Mouse (Mus musculus) large intestine, adult 2 months (tissue): ENCODE measurements around the gene Ncoa4. TPM values are rescaled to one million over a fixed set of nuclear protein-coding genes. Genes with fewer than 3 reads are reported as not detected.
"Not testable (repeated sequence)": the region's sequence is repeated elsewhere in the genome, so short reads cannot be mapped to it uniquely, and the experiment has no call there.

Experiments used
- DNase-seq: peaks from one replicate; pipeline ENCODE4 v3.0.0-alpha.2; 2012; ENCODE audit warnings: low read depth, low spot score
- WGBS: fragments of 180-500 bp; shearing (Covaris S2); methylation state at CpG from one replicate; pipeline ENCODE4 v1.1.7; 2018; 5-methylcytosine and 5-hydroxymethylcytosine counted together
- polyA plus RNA-seq: library from polyadenylated mRNA; depleted of rRNA; stranded (reverse); fragments of >200 nt; gene quantifications from 2 replicates; pipeline ENCODE4 v1.2.3, GENCODE M21; 2012

Gene Ncoa4
- polyA plus RNA-seq, 1 experiment, result 23.0 TPM

DNA sequence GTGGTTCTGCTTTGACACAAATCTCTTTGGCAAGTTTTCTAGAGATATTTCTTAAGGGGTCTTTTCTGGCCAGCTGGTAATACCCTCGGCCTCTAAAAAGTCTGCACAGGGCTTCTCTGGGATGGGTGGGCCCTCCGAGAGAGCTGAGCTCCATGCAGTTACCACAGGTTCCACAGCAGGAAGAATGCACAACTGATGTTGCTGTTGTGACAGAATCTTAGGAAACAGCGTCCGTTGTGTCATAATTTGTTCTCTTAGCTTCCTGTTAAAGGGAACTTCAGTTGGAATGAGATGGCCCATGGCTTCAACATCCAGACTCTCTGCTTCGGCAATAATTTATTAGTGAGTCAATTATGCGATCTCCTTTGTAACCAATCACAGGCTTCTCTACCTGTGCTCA is 4.9 kb upstream of the Ncoa4 start:
- WGBS, result 83% methylated on average over 6 of the region's 6 CpGs
- no peak for DNase-seq

GRCm38 (mm10) chr14:32159150-32159670 is 455 bp upstream of the Ncoa4 start:
- WGBS, result 9% methylated on average over 4 of the region's 4 CpGs
- no peak for DNase-seq

DNA sequence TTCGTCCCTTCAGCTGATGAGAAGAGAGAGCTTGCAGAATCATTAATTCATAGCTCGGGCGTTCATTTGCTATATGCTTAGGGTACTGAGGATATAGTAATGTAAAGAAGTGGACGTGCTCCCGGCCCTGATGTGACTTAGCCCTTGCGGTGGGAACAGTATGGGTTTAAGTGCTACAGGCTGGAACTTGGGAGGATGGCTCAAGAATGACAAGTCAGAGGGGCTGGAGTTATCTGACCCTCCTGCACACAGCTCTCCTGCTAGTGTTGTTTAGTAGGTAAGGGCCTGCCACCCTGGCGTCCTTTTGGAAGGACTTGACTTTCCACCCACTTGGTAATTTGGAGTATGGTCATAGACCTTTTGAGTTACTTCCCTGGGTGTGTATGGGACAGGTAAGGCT is 898 bp downstream of the Ncoa4 start:
- DNase-seq, result no peak
- 11% methylated on average over 7 of the region's 7 CpGs for WGBS

DNA sequence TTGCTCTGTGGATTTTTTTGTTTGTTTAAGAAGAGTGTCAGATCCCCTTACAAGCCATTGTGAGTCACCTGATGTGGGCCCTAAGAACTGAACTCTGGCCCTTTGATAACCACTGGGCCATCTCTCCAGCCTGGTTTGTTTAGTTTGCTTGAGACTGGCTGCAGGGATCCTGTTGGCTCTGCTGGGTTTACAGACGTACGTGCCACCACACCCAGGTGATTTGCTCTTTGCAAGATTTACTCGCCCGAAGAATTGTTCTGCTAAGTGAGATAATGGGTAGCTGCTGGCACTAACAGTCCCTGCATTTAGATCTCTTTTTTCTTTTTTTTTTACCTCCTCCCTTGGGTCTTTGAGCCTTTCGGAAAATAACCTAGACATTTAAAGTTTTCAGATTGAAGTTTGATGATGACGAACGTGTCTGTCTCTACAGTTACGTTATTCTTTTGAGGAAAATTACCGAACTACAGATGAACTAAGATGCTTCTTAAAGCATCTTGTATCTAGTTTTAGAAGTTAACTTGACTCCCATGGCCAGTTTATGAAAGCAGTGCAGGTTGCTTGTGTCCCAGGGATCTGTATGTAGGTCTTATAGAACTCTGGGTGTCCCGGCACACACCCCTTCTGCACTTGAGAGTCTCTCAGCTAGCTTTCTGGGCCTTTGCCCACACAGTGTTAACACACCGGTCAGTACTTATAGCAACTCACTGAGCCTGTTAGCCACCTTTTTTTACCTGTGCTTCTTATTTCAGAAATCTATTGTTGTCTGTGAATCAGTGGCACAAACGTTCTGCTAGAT is 1.6 kb downstream of the Ncoa4 start:
- DNase-seq, result peak; percentile 85
- WGBS, result 35% methylated on average over 12 of the region's 12 CpGs

DNA sequence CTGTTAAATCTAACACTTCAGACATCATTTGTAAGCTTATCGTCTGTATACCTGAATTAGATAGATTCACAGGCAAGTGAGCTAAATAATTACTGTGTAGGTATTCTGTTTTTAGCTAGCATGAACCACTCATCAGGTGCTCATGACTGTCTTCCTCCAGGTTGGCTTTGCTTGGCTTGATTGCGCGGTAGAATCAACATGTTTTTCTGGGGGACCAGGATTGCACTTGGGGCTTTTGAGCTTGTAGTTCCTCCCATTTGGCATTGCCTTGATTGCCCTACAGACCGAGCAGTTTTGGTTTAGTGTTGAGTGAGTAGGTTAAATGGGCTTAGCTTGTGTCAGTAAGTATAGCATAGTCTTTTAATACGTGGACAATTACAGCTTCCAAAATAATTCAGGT is 2.6 kb downstream of the Ncoa4 start:
- 80% methylated on average over 5 of the region's 5 CpGs for WGBS
- no peak for DNase-seq

GRCm38 (mm10) chr14:32163203-32163888 is 3.7 kb downstream of the Ncoa4 start:
- DNase-seq, result no peak
- 72% methylated on average over 11 of the region's 11 CpGs for WGBS

DNA sequence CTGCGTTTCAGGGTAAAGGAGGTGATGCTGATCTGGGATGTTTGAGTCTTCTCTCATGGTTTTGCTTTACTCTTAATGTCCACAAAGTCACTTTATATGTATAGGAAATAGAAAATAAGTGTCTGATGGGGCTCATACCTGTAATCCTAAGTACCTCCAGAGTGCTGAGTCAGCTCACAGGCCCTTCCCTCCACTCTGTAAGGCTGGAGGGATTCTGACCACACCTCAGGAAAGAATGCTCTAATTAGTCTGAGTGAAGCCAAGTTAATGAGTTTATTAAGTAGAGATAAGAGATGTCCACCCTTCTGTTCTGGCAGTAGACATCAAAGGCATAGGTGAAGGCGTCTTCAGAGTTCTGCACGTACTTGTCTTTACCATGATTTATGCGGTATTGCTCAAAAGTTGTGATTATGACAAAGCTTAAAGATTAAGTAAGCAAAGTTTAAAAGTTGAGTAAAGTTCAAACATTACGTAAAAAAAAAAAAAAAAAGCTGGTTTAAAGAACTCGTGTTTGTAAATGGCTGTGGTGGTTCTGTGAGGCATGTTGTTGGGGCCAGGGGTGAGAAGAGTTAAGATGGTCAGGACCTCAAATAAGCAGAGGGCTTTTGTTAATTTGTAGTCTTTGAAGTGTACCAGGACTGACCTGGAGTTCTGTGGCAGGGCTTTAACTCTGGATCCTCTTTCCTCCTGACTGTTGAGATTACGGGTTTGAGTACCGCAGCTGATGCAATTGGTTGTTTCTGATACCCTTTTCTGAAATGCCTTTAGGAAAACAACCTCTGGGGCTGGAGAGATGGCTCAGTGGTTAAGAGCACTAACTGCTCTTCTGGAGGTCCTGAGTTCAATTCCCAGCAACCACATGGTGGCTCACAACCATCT is 4.7 kb downstream of the Ncoa4 start:
- 58% methylated on average over 8 of the region's 8 CpGs for WGBS
- DNase-seq, result no peak

DNA sequence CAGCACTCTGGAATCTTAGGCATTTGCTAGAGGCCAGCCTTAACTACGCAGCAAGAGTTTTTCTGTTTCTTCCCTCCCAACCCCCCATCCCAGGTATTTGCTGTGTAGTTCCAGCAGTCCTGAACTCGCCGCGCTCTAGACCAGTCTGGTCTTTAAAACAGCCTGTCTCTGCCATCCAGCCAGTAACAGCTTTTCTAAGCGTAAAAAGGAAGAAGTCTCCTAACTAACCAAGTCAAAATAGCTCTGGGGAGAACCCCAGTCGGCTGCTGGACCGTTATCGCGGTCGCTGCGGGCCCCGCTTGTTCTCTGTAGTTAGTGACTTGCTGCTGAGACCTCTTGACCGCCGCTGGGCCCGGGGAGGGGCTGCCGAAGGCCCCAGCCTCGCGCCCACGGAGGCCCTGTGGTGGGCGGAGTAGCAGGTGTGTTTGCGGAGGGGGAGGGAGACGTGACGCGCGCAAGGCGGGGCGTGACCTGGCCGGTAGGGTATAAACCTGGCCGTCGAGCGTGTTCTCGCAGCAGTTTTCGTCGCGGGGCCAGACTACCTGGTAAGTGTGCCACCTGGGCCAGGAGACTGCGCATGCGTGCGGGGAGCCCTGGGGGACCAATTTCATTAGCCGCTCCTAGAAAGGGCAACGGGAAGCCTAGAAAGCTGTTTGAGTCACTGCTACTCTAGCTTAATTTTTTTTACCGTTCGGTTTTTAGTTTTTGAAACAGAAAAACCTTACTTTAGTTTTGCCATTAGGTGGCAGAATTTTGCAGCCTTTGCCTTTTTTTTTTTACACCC is 5.8 kb downstream of the Ncoa4 start:
- under 1% methylated on average over 42 of the region's 42 CpGs for WGBS
- no peak for DNase-seq

DNA sequence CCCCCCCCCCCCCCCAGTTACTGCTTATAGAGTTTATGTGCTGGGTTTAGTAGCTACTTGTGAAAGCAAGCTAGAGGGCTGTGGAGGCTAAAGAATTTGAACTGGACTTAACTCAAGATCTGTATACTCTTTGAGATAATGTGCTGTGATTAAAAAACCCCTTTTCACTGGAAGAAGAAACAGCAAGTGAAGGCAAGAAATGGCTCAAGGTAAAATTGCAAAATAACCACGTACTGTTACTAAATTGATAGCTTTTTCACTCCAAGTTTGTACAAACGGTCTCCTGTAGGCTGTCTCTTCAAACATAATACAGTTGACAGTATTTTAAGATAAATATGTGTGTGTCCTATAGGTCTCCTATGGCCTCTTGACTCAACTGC is 6.4 kb downstream of the Ncoa4 start:
- no peak for DNase-seq
- WGBS, result 53% methylated on average over 2 of the region's 2 CpGs

DNA sequence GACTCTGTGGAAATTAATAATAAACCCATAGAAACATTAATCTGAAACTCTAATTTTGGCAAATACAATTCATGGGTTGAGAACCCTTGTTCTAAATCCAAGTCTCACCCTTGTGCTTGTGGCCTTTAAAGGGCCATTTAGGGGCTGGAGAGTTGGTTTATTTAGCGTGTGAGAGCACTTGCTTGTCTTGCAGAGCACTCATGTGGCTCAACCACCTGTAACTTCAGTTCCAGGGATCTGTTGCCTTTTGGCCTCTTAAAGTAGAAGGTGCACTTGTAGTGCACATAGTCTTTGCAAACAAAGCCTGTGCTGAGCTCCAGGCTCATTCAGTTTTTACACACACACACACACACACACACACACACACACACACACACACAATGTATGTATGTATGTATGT is 7.2 kb downstream of the Ncoa4 start:
- WGBS, result 48% methylated on average over 1 of the region's 1 CpGs
- no peak for DNase-seq

GRCm38 (mm10) chr14:32167326-32167725 is 7.7 kb downstream of the Ncoa4 start:
- 77% methylated on average over 5 of the region's 5 CpGs for WGBS
- DNase-seq, result no peak

DNA sequence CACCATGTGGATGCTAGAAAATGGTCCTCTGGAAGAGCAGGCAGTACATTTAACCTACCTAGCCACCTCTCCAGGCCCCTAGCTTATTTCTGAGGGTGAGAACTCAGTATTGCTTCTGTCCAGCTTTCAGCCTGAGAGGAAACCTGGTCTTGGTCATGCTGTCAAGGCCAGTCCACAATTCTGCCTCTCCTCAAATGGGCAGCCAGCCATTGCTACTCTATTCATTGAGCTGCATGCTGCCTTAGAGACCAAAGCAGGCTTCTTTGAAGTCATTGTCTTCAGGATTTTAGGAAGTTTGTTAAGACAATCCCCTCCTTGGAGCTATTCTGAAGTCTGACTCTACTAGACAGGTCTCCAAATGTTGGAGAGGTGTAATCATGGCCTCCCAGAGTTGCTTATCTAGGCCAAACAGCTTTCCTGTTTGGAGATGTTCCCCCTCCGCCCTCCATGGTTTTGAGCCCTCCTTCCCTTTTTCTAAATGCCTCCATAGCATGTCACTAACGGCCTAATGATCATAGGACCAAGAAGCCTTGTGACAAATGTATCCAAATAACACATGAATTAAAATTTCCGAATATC is 9.1 kb downstream of the Ncoa4 start:
- 78% methylated on average over 3 of the region's 3 CpGs for WGBS
- no peak for DNase-seq

- WGBS, result 94% methylated on average over 4 of the region's 4 CpGs
- DNase-seq, result no peak
These were observed 10.5 kb downstream of the Ncoa4 start for GRCm38 (mm10) chr14:32170137-32170536.

- WGBS, result 88% methylated on average over 2 of the region's 2 CpGs
- DNase-seq, result no peak
These were observed 15.6 kb downstream of the Ncoa4 start for GRCm38 (mm10) chr14:32175310-32175709.

GRCm38 (mm10) chr14:32176590-32176989 is 16.9 kb downstream of the Ncoa4 start:
- DNase-seq, result not testable (repeated sequence)
- 50% methylated on average over 5 of the region's 5 CpGs for WGBS

DNA sequence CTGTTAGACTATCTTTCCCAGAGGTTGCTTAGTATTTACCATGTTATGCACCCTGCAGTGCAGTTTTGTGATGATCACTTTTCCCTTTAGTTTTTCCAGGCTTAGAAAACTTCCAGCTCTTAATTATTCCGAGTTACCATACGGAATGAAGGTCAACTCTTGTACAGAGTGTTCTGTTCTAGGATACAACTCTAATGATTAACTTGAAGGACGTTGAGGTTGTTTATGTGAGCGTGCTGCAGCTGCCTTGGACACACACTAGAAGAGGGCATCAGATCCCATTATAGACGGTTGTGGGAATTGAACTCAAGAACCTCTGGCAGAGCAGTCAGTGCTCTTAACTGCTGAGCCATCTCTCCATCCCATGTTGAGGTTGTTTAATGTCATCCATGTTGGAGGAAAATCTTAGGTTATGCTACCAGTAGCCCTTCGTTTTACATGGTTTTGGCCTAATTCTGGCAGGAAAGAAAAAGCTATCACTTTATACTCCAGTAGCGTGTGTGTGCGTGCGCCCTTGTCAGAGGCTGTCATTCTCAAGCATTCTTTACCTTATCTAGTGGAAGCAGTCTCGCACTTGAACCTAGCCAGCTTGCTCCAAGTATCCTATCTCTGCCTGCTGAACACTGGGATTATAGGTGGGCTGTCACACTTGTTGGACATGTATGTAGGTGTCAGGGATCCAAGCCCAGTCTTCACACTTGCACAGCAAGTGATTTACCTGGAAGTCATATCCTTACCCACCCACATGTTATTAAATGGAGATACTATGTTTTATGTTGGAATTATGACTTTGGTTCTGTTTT is 19.9 kb downstream of the Ncoa4 start:
- no peak for DNase-seq
- 76% methylated on average over 10 of the region's 10 CpGs for WGBS

GRCm38 (mm10) chr14:32180861-32181260 is 21.2 kb downstream of the Ncoa4 start:
- WGBS, result 80% methylated on average over 6 of the region's 6 CpGs
- DNase-seq, result no peak

GRCm38 (mm10) chr14:32183846-32184245 is 24.2 kb downstream of the Ncoa4 start:
- no peak for DNase-seq
- 97% methylated on average over 4 of the region's 4 CpGs for WGBS
